Mouse (Mus musculus) heart, embryonic 16.5 days (tissue): ENCODE data around the gene Spsb1. TPM values are rescaled to one million over a fixed set of nuclear protein-coding genes. Genes with fewer than 3 reads are reported as not detected.

Experiments used
- ATAC-seq: fragments of 200-750 bp; cut with Nextera tagmentation; replicated peaks from 2 replicates; pipeline ENCODE4 v1.8.0; 2017; ENCODE audit warnings: moderate number of reproducible peaks; ENCODE audit not compliant: insufficient read depth, low FRiP score; ENCODE audit errors: extremely low read depth
- H3K27ac ChIP-seq: fragments of 300-500 bp; sonication (generic); 2 replicates; pipeline ENCODE4 v1.5.1; 2014; ENCODE audit warnings: mild to moderate bottlenecking, low read length, control low read depth, moderate library complexity
- H3K27me3 ChIP-seq: fragments of 300-500 bp; sonication (generic); 2 replicates; pipeline ENCODE4 v1.6.1; 2014; ENCODE audit warnings: low read length, mixed read lengths; ENCODE audit not compliant: control insufficient read depth, insufficient read depth
- H3K36me3 ChIP-seq: fragments of 300-500 bp; sonication (generic); 2 replicates; pipeline ENCODE4 v1.6.1; 2014; ENCODE audit not compliant: control insufficient read depth, insufficient read depth
- H3K4me1 ChIP-seq: fragments of 300-500 bp; sonication (generic); 2 replicates; pipeline ENCODE4 v1.6.1; 2014; ENCODE audit warnings: low read length, mixed read lengths; ENCODE audit not compliant: control insufficient read depth, insufficient read depth
- H3K4me2 ChIP-seq: fragments of 300-500 bp; sonication (generic); 2 replicates; pipeline ENCODE4 v1.6.1; 2014; ENCODE audit warnings: low read depth, mild to moderate bottlenecking, control low read depth, low read length
- H3K4me3 ChIP-seq: fragments of 300-500 bp; sonication (generic); 2 replicates; pipeline ENCODE4 v1.5.1; 2014; ENCODE audit warnings: mild to moderate bottlenecking, control low read depth, low read length
- H3K9ac ChIP-seq: fragments of 300-500 bp; sonication (generic); 2 replicates; pipeline ENCODE4 v1.6.1; 2014; ENCODE audit warnings: low read length, control low read depth
- H3K9me3 ChIP-seq: fragments of 300-500 bp; sonication (generic); replicated peaks from 2 replicates; pipeline ENCODE4 v1.6.1; 2016; ENCODE audit warnings: low read length; ENCODE audit not compliant: control insufficient read depth
- WGBS: fragments of 180-500 bp; shearing (Covaris S2); extraction: QIAGEN DNeasy Blood & Tissue Kit; methylation state at CpG from one replicate; pipeline ENCODE4 v1.1.7; 2014; 5-methylcytosine and 5-hydroxymethylcytosine counted together
- polyA plus RNA-seq: library from polyadenylated mRNA; unstranded; fragments of >200 nt; fragmentation: Nextera tagmentation; extraction: Ambion mirVana; gene quantifications from 2 replicates; pipeline ENCODE4 v1.2.1, GENCODE M21; 2015

Gene Spsb1
- polyA plus RNA-seq, 1 experiment from 2014 or later, result 12.4 TPM

DNA sequence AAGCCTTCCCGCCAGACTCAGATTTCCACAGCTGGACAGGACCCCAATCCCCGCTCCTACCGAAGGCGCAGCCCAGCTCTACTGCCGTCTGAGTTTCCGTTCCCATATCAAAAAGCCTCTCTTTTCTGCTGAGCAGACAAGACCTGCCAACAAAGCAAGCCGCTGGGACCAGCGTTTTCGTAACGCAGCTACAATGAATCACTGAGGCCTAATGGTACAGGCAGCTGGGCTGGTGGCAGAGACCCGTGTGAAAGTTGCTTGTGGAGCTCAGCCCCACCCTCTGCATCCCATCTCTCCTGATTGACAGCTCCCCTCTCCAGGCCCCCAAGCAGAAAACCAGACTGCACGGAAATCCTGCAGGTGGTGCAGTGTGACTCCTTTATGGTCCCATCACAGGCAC lies 34.0 kb downstream of the Spsb1 start:
- H3K4me2 ChIP-seq, result no peak overlapping the region
- ATAC-seq, result peak; percentile 7; the same call in 1 of the 2 replicates
- WGBS, result 49% methylated on average over 12 of the region's 12 CpGs

GRCm38 (mm10) chr4:149918455-149919070 lies 36.3 kb downstream of the Spsb1 start:
- no peak overlapping the region for H3K4me3 ChIP-seq
- H3K36me3 ChIP-seq, result no peaks in the 10 kb centered on the region
- WGBS, result 85% methylated on average over 15 of the region's 15 CpGs
- no peak overlapping the region for H3K9ac ChIP-seq
- no peaks in the 10 kb centered on the region for H3K9me3 ChIP-seq
- ATAC-seq, result no peak
- no peak overlapping the region for H3K4me2 ChIP-seq
- H3K27ac ChIP-seq, result no peak overlapping the region
- peaks cover 31% of the 10 kb centered on the region for H3K4me1 ChIP-seq
- no peaks in the 10 kb centered on the region for H3K27me3 ChIP-seq

More for the DNA sequence above, 34.0 kb downstream of the Spsb1 start:
- no peaks in the 10 kb centered on the region for H3K27me3 ChIP-seq
- peaks cover 31% of the 10 kb centered on the region for H3K4me1 ChIP-seq
- H3K4me3 ChIP-seq, result no peak overlapping the region
- no peaks in the 10 kb centered on the region for H3K36me3 ChIP-seq
- H3K9me3 ChIP-seq, result no peaks in the 10 kb centered on the region
- H3K9ac ChIP-seq, result no peak overlapping the region
- no peak overlapping the region for H3K27ac ChIP-seq

DNA sequence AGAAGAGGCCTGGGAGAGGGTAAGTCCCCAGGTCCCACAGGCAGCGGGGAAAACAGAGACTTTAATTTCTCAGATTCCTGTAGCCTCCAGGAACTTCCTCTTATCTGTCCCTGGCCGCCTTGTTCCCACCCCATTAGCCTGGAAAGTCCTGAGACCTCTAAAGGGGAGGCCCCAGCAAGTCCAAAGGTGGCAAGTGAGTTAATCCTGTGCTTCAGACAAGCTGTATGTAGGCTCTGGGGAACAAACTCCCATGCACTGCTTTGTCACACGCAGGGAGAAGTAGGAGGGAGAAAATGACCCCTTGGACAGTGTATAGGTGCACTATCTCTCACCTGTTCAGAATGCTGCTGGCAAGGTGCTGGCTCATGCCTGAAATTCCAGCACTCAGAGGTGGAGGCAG lies 38.0 kb downstream of the Spsb1 start:
- Histone ChIP-seq H3K4me2 (no peak overlapping the region), H3K4me1 (peaks cover 23% of the 10 kb centered on the region), H3K9me3 (no peaks in the 10 kb centered on the region), H3K4me3 (no peak overlapping the region), H3K9ac (no peak overlapping the region), H3K27ac (no peak overlapping the region), H3K27me3 (no peaks in the 10 kb centered on the region), H3K36me3 (no peaks in the 10 kb centered on the region)
- ATAC-seq, result no peak
- WGBS, result 41% methylated on average over 3 of the region's 3 CpGs

GRCm38 (mm10) chr4:149913709-149914370 lies 41.0 kb downstream of the Spsb1 start:
- Histone ChIP-seq H3K4me3 (no peak overlapping the region), H3K9me3 (no peaks in the 10 kb centered on the region), H3K9ac (no peak overlapping the region), H3K27ac (no peak overlapping the region), H3K27me3 (no peaks in the 10 kb centered on the region), H3K4me1 (peaks cover 9% of the 10 kb centered on the region), H3K4me2 (no peak overlapping the region), H3K36me3 (no peaks in the 10 kb centered on the region)
- 88% methylated on average over 7 of the region's 7 CpGs for whole genome bisulfite sequencing
- ATAC-seq, result no peak

DNA sequence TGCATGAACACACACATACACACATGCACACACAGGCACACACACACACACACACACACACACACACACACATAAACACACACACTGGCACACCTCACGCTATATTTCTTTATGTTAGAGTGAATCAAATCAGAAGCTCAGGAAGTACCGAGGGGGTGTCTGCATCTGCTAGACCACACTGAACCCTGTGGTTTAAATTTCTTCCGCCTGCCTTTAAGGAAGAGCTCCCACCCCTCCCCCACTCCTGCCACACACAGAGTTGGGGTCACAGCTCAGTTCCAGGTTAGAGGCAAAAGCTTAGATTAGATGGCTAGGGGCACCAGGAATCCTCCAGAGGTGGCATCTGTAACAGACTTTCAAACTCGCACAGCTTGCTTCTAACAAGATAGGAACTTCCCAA lies 42.4 kb downstream of the Spsb1 start:
- Histone ChIP-seq H3K4me3 (no peak overlapping the region), H3K4me2 (no peak overlapping the region), H3K9me3 (no peaks in the 10 kb centered on the region), H3K36me3 (no peaks in the 10 kb centered on the region), H3K9ac (no peak overlapping the region), H3K4me1 (peaks cover 9% of the 10 kb centered on the region), H3K27ac (no peak overlapping the region), H3K27me3 (no peaks in the 10 kb centered on the region)
- WGBS, result 68% methylated on average over 4 of the region's 4 CpGs
- no peak for ATAC-seq

GRCm38 (mm10) chr4:149910558-149910957 lies 44.3 kb downstream of the Spsb1 start:
- Histone ChIP-seq H3K9ac (no peak overlapping the region), H3K4me3 (no peak overlapping the region), H3K27me3 (no peaks in the 10 kb centered on the region), H3K4me1 (0 out of 2 replicates have a peak, but pooled peaks cover 2% of the 10 kb centered on the region), H3K36me3 (0 out of 2 replicates have a peak, but pooled peaks cover 7% of the 10 kb centered on the region), H3K27ac (no peak overlapping the region), H3K4me2 (no peak overlapping the region), H3K9me3 (no peaks in the 10 kb centered on the region)
- no peak for ATAC-seq
- WGBS, result 92% methylated on average over 4 of the region's 4 CpGs

DNA sequence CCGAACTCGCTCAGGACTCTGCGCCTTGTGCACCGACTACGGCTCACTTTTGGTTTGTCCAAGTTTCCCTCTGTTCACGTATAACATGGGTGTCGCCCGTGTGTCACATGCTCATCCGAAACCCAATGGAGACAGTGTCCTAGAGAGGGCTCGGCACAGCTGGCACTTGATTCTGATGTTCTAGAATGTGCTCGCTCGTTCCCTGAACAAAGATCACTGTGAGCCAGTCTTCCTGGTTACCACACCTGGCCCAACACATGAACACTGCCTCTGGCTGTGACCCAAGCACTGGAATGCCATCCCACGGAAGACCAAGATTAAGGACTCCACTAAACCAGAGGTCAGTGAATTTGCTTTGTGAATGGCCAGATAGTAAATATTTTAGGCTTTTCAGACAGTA lies 45.3 kb downstream of the Spsb1 start:
- no peak overlapping the region for H3K4me3 ChIP-seq
- no peak overlapping the region for H3K9ac ChIP-seq
- no peak overlapping the region for H3K27ac ChIP-seq
- H3K27me3 ChIP-seq, result no peaks in the 10 kb centered on the region
- no peak overlapping the region for H3K4me2 ChIP-seq
- H3K4me1 ChIP-seq, result 0 out of 2 replicates have a peak, but pooled peaks cover 2% of the 10 kb centered on the region
- 0 out of 2 replicates have a peak, but pooled peaks cover 7% of the 10 kb centered on the region for H3K36me3 ChIP-seq
- no peaks in the 10 kb centered on the region for H3K9me3 ChIP-seq
- WGBS, result 85% methylated on average over 13 of the region's 13 CpGs
- no peak for ATAC-seq

- no peak overlapping the region for H3K4me2 ChIP-seq
- no peaks in the 10 kb centered on the region for H3K9me3 ChIP-seq
Observed at GRCm38 (mm10) chr4:149908923-149909322, 45.9 kb downstream of the Spsb1 start.

DNA sequence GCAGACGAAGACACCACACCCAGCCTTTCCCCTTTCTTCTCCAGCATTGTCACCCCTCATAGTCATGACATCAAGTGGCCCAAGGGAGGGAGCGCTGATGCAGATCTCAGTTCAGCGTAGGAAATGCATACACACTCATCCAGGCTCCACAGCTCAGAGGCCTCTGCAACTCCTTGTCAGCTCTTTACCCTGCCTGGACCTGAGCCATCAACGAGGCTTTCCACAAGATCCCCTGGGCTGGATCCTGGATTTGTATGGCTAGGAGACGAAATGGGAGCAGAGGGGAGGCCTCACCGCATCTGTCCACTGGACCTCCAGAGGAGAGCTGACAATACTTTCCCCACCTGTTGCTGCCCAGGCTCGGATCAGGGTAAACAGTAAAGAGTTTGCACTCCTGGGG lies 47.2 kb downstream of the Spsb1 start:
- Histone ChIP-seq H3K4me2 (no peak overlapping the region), H3K36me3 (0 out of 2 replicates have a peak, but pooled peaks cover 7% of the 10 kb centered on the region), H3K27ac (no peak overlapping the region), H3K27me3 (no peaks in the 10 kb centered on the region), H3K4me3 (no peak overlapping the region), H3K9ac (no peak overlapping the region), H3K4me1 (peaks cover 7% of the 10 kb centered on the region), H3K9me3 (no peaks in the 10 kb centered on the region)
- WGBS, result 62% methylated on average over 7 of the region's 7 CpGs
- no peak for ATAC-seq

More at GRCm38 (mm10) chr4:149908923-149909322, 45.9 kb downstream of the Spsb1 start:
- 0 out of 2 replicates have a peak, but pooled peaks cover 7% of the 10 kb centered on the region for H3K36me3 ChIP-seq
- 88% methylated on average over 7 of the region's 7 CpGs for WGBS
- 0 out of 2 replicates have a peak, but pooled peaks cover 2% of the 10 kb centered on the region for H3K4me1 ChIP-seq
- no peak for ATAC-seq
- no peak overlapping the region for H3K4me3 ChIP-seq
- no peak overlapping the region for H3K27ac ChIP-seq
- H3K9ac ChIP-seq, result no peak overlapping the region
- H3K27me3 ChIP-seq, result no peaks in the 10 kb centered on the region
